Mouse (Mus musculus): ENCODE measurements around the gene 2010109A12Rik. TPM values are rescaled to one million over a fixed set of nuclear protein-coding genes. Genes with fewer than 3 reads are reported as not detected.

2010109A12Rik gene
- polyA plus RNA-seq, 1 experiment from 2014 or later: 1.2 TPM

DNA sequence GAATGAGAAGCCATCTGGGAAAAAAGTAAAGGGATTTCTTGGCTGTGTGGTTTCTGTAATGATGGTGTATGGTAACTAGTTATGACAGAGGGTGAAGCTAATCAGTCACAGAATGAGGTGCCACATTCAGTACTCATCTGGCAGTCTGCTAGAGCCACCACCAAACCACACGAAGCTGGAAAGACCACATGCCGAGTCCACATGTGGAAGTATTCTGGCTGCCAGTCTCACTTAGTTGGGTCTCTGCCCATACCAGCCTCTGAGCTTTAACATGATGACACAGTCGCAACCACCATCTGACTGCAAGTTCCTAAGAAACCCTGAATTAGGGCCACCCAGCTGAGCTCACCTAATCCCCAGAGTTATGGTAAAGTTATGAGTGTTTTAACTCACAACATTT, 54.7 kb downstream of the 2010109A12Rik start:
- 0 out of 2 replicates have a peak, but pooled peaks cover under 1% of the 10 kb centered on the region for H3K4me1 ChIP-seq (ENCODE audit: control insufficient read depth, insufficient read depth, low read length)
- H3K4me3 ChIP-seq (ENCODE audit: low read depth, low read length): no peak overlapping the region
- no peak overlapping the region for H3K9ac ChIP-seq (ENCODE audit: low read depth, low read length)
- H3K4me2 ChIP-seq (ENCODE audit: low read length): no peak overlapping the region
- 77% methylated on average over 3 of the region's 3 CpGs for WGBS
- no peaks in the 10 kb centered on the region for H3K36me3 ChIP-seq (ENCODE audit: control insufficient read depth, insufficient read depth, low read length)
- no peak for ATAC-seq
- H3K9me3 ChIP-seq (replicated peaks; ENCODE audit: control insufficient read depth, low read length, poor library complexity, severe bottlenecking): no peaks in the 10 kb centered on the region
- no peak overlapping the region for H3K27ac ChIP-seq (ENCODE audit: low read length)
- H3K27me3 ChIP-seq (ENCODE audit: control insufficient read depth, insufficient read depth, low read depth, low read length): no peaks in the 10 kb centered on the region

DNA sequence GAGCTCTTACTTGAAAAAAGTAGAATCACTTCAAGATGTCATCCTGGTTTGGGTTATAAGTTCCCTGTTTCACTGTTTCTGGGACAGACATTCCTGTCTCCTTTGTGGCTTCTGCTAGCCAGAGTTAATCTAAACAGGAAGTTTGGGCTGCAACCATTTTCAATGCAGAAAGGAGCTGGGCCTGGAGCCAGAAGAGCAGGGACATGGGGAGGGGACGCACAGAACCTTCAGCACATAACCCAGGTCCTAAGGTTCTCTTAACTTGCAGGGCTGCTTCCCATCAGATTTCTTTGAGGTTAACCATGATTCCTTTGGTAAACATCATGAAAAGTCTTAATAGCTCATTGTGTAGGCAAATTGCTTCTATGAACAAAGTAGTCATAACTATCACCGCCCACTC, 56.4 kb downstream of the 2010109A12Rik start:
- H3K4me2 ChIP-seq (ENCODE audit: low read length): no peak overlapping the region
- 88% methylated on average over 2 of the region's 2 CpGs for WGBS
- no peaks in the 10 kb centered on the region for H3K27me3 ChIP-seq (ENCODE audit: control insufficient read depth, insufficient read depth, low read depth, low read length)
- H3K27ac ChIP-seq (ENCODE audit: low read length): no peak overlapping the region
- H3K9ac ChIP-seq (ENCODE audit: low read depth, low read length): no peak overlapping the region
- H3K9me3 ChIP-seq (replicated peaks; ENCODE audit: control insufficient read depth, low read length, poor library complexity, severe bottlenecking): no peaks in the 10 kb centered on the region
- no peak overlapping the region for H3K4me3 ChIP-seq (ENCODE audit: low read depth, low read length)
- H3K4me1 ChIP-seq (ENCODE audit: control insufficient read depth, insufficient read depth, low read length): 0 out of 2 replicates have a peak, but pooled peaks cover 4% of the 10 kb centered on the region
- ATAC-seq: no peak
- no peaks in the 10 kb centered on the region for H3K36me3 ChIP-seq (ENCODE audit: control insufficient read depth, insufficient read depth, low read length)

Other genes with a start within 250 kb of the 2010109A12Rik start
- gene Sowahb, start 161.5 kb upstream of the 2010109A12Rik start, polyA plus RNA-seq (2015; fragmentation: Nextera tagmentation; extraction: Ambion mirVana): not detected in 2 replicates
- gene Sept11, start 113.1 kb upstream of the 2010109A12Rik start, polyA plus RNA-seq (2015; fragmentation: Nextera tagmentation; extraction: Ambion mirVana): 143 and 155 TPM in 2 replicates
- gene Ccni, start within 50 bp of the 2010109A12Rik start, polyA plus RNA-seq (2015; fragmentation: Nextera tagmentation; extraction: Ambion mirVana): 135 and 140 TPM in 2 replicates
- 66.2 and 73.9 TPM in 2 replicates for gene Ccng2, start 60.7 kb downstream of the 2010109A12Rik start, polyA plus RNA-seq (2015; fragmentation: Nextera tagmentation; extraction: Ambion mirVana)

Data from midbrain, embryonic 16.5 days (tissue).